Mouse (Mus musculus): ENCODE data around the gene Mrpl19. TPM values are rescaled to one million over a fixed set of nuclear protein-coding genes. Genes with fewer than 3 reads are reported as not detected.

Mrpl19 gene
- total and polyA plus RNA-seq, 3 experiments, result 36.6 to 89.0 TPM; not detected in 1

GRCm38 (mm10) chr6:81988341-81988740 is 22.6 kb upstream of the Mrpl19 start:
- no peak overlapping the region for H3K27ac ChIP-seq (ENCODE audit: control insufficient read depth, low read depth, low read length)
- no peaks in the 10 kb centered on the region for H3K27me3 ChIP-seq (ENCODE audit: control insufficient read depth in 1 of 2, insufficient read depth in 2 of 2, low read length in 2 of 2)
- no peak overlapping the region for H3K9ac ChIP-seq (ENCODE audit: control insufficient read depth, low read depth, low read length, poor library complexity, severe bottlenecking)
- no peak overlapping the region for H3K4me3 ChIP-seq (ENCODE audit: control insufficient read depth in 1 of 2, insufficient read depth in 1 of 2, low read depth in 2 of 2, low read length in 2 of 2)
- no peaks in the 10 kb centered on the region for H3K4me1 ChIP-seq (ENCODE audit: control insufficient read depth in 1 of 2, insufficient read depth in 2 of 2, low read length in 2 of 2)
- H3K36me3 ChIP-seq (ENCODE audit: control insufficient read depth in 1 of 2, insufficient read depth in 2 of 2, low read length in 2 of 2), result no peaks in the 10 kb centered on the region
- H3K9me3 ChIP-seq (replicated peaks; ENCODE audit: insufficient read depth, low read length), result no peaks in the 10 kb centered on the region
- TF ChIP-seq ZC3H11A (IDR thresholded peaks at IDR 0.05; ENCODE audit: low read depth, low read length) (no peak), ETS1 (IDR thresholded peaks at IDR 0.05; ENCODE audit: low read depth, low read length) (no peak), NELFE (IDR thresholded peaks at IDR 0.05; ENCODE audit: low read depth, low read length) (no peak), ZKSCAN1 (IDR thresholded peaks at IDR 0.05; ENCODE audit: low read depth, low read length) (no peak), CHD2 (IDR thresholded peaks at IDR 0.05; ENCODE audit: low read length) (no peak), GATA1 (IDR thresholded peaks at IDR 0.05; ENCODE audit: low read depth, low read length) (no peak), SMC3 (IDR thresholded peaks at IDR 0.05; ENCODE audit: low read depth, low read length) (no peak), MYB (IDR thresholded peaks at IDR 0.05; ENCODE audit: low read depth, low read length) (no peak), CHD1 (IDR thresholded peaks at IDR 0.05; ENCODE audit: low read depth, low read length) (no peak), MAZ (IDR thresholded peaks at IDR 0.05; ENCODE audit: low read depth, low read length) (no peak), TCF12 (IDR thresholded peaks at IDR 0.05; ENCODE audit: low read depth, low read length) (no peak), ZNF384 (IDR thresholded peaks at IDR 0.05; ENCODE audit: low read depth, low read length) (no peak), MEF2A (IDR thresholded peaks at IDR 0.05; ENCODE audit: extremely low read depth, insufficient replicate concordance, low read depth, low read length, poor library complexity, severe bottlenecking) (no peak), TBP (IDR thresholded peaks at IDR 0.05; ENCODE audit: low read depth, low read length) (no peak), KAT2A (conservative IDR thresholded peaks at IDR 0.05; ENCODE audit: low read depth, low read length) (no peak), POLR2AphosphoS5 (IDR thresholded peaks at IDR 0.05; ENCODE audit: borderline replicate concordance, low read depth, low read length) (no peak), RAD21 (IDR thresholded peaks at IDR 0.05; ENCODE audit: low read depth, low read length) (no peak), TAL1 (IDR thresholded peaks at IDR 0.05; ENCODE audit: low read length) (no peak), RCOR1 (IDR thresholded peaks at IDR 0.05; ENCODE audit: low read depth, low read length) (no peak), ZMIZ1 (IDR thresholded peaks at IDR 0.05; ENCODE audit: low read depth, low read length) (no peak)
- no peaks in the 10 kb centered on the region for H3K79me2 ChIP-seq (ENCODE audit: control insufficient read depth, insufficient read depth, low read length, poor library complexity)
- DNase-seq (ENCODE audit: low read depth, low spot score), result no peak

GRCm38 (mm10) chr6:81987580-81987979 is 21.8 kb upstream of the Mrpl19 start:
- Histone ChIP-seq H3K36me3 (ENCODE audit: control insufficient read depth in 1 of 2, insufficient read depth in 2 of 2, low read length in 2 of 2) (no peaks in the 10 kb centered on the region), H3K79me2 (ENCODE audit: control insufficient read depth, insufficient read depth, low read length, poor library complexity) (no peaks in the 10 kb centered on the region), H3K4me3 (ENCODE audit: control insufficient read depth in 1 of 2, insufficient read depth in 1 of 2, low read depth in 2 of 2, low read length in 2 of 2) (no peak overlapping the region), H3K4me1 (ENCODE audit: control insufficient read depth in 1 of 2, insufficient read depth in 2 of 2, low read length in 2 of 2) (no peaks in the 10 kb centered on the region), H3K27me3 (ENCODE audit: control insufficient read depth in 1 of 2, insufficient read depth in 2 of 2, low read length in 2 of 2) (no peaks in the 10 kb centered on the region; a peak in 1 of 4 replicates), H3K27ac (ENCODE audit: control insufficient read depth, low read depth, low read length) (no peak overlapping the region), H3K9ac (ENCODE audit: control insufficient read depth, low read depth, low read length, poor library complexity, severe bottlenecking) (no peak overlapping the region), H3K9me3 (replicated peaks; ENCODE audit: insufficient read depth, low read length) (no peaks in the 10 kb centered on the region)
- TF ChIP-seq MAX (IDR thresholded peaks at IDR 0.05; ENCODE audit: low read length) (no peak), ETS1 (IDR thresholded peaks at IDR 0.05; ENCODE audit: low read depth, low read length) (no peak), MAFK (IDR thresholded peaks at IDR 0.05; ENCODE audit: borderline replicate concordance, low read depth, low read length) (no peak), BHLHE40 (IDR thresholded peaks at IDR 0.05; ENCODE audit: borderline replicate concordance, low read depth, low read length) (no peak), TCF12 (IDR thresholded peaks at IDR 0.05; ENCODE audit: low read depth, low read length) (no peak)
- no peak for DNase-seq (ENCODE audit: low read depth, low spot score)

Measured in MEL (cell line).